Mouse (Mus musculus) heart, postnatal 10 days (tissue): ENCODE results near the gene Slamf9. TPM values are rescaled to one million over a fixed set of nuclear protein-coding genes. Genes with fewer than 3 reads are reported as not detected.

Source experiments
- total RNA-seq, 2 experiments: library from RNA; stranded (reverse); gene quantifications; 2 replicates each; pipeline ENCODE4 v1.2.3; 2021

Slamf9 gene
- total RNA-seq, 2 experiments from 2014 or later: 1.3 to 1.4 TPM

Other genes with a start within 250 kb of the Slamf9 start
- gene Atp1a4, start 216.9 kb upstream of the Slamf9 start, total RNA-seq: not detected
- 10 to 100 TPM; 13.6 to 17.1 TPM for gene Igsf8, start 213.7 kb upstream of the Slamf9 start, total RNA-seq
- 100 to 1,000 TPM; 228 to 235 TPM for gene Atp1a2, start 177.3 kb upstream of the Slamf9 start, total RNA-seq
- gene Kcnj9, start 146.0 kb upstream of the Slamf9 start, total RNA-seq: not detected
- under 1 TPM; 0.05 to 0.19 TPM for gene Kcnj10, start 134.1 kb upstream of the Slamf9 start, total RNA-seq
- 1 to 10 TPM; 9.1 TPM for gene Pigm, start 98.8 kb upstream of the Slamf9 start, total RNA-seq
- gene Igsf9, start 6.4 kb downstream of the Slamf9 start, total RNA-seq: 1 to 10 TPM; 1.0 to 1.4 TPM
- gene Tagln2, start 24.7 kb downstream of the Slamf9 start, total RNA-seq: 100 to 1,000 TPM; 173 to 178 TPM
- gene Cfap45, start 45.4 kb downstream of the Slamf9 start, total RNA-seq: 1 to 10 TPM; 1.8 to 2.8 TPM
- gene Vsig8, start 80.6 kb downstream of the Slamf9 start, total RNA-seq: under 1 TPM in 1 of 2 experiments, not detected in 1; 0.24 TPM
- gene Slamf8, start 115.2 kb downstream of the Slamf9 start, total RNA-seq: not detected
- not detected for gene Fcrl6, start 127.2 kb downstream of the Slamf9 start, total RNA-seq
- 1 to 10 TPM; 6.3 to 6.8 TPM for gene Dusp23, start 157.6 kb downstream of the Slamf9 start, total RNA-seq
- gene Crp, start 222.7 kb downstream of the Slamf9 start, total RNA-seq: not detected